Comparison of ENCODE assay signal across 10 mouse cellular contexts in genomic region chr11:79238398-79238752, GRCm38 (mm10). TPM values are rescaled to one million over a fixed set of nuclear protein-coding genes. Genes with fewer than 3 reads are reported as not detected.
DNase-seq lines count a peak whose midpoint lies in the region; ATAC-seq lines count a peak whose summit lies in the region.
"Had no signal": no experiment of that assay in that cellular context is flagged by ENCODE, and none has a peak within 500 bp of the region (broad histone marks: within the 10 kb centered on the region; RNA-seq: fewer than 3 reads in every experiment).

No protein-coding gene starts in this region.

- H3K9me3 ChIP-seq in hindbrain, embryonic 10.5 days: peaks cover 13% of the 10 kb centered on the region
- H3K9me3 ChIP-seq in hindbrain, embryonic 12.5 days (replicated peaks): peaks cover 4% of the 10 kb centered on the region; the same call in 1 of the 2 replicates
- peaks cover 11% of the 10 kb centered on the region; the same call in 1 of the 2 replicates for H3K9me3 ChIP-seq in embryonic facial prominence, embryonic 13.5 days
- no peaks in the 10 kb centered on the region for H3K9me3 ChIP-seq in hindbrain, embryonic 13.5 days
- H3K9me3 ChIP-seq: midbrain, embryonic 12.5 days had no signal

- H3K27me3 ChIP-seq in hindbrain, embryonic 10.5 days (ENCODE audit: insufficient read depth, poor library complexity, severe bottlenecking): no peaks in the 10 kb centered on the region
- no peaks in the 10 kb centered on the region for H3K27me3 ChIP-seq in hindbrain, embryonic 12.5 days
- H3K27me3 ChIP-seq in embryonic facial prominence, embryonic 13.5 days: no peaks in the 10 kb centered on the region
- H3K27me3 ChIP-seq in hindbrain, embryonic 13.5 days: no peaks in the 10 kb centered on the region
- H3K27me3 ChIP-seq: midbrain, embryonic 12.5 days had no signal

- no peak overlapping the region for H3K4me2 ChIP-seq in hindbrain, embryonic 12.5 days (replicated peaks)
- no peak overlapping the region for H3K4me2 ChIP-seq in embryonic facial prominence, embryonic 13.5 days
- no peak overlapping the region for H3K4me2 ChIP-seq in hindbrain, embryonic 13.5 days
- H3K4me2 ChIP-seq: midbrain, embryonic 12.5 days had no signal

- DNase-seq in hindbrain, embryonic 10.5 days (ENCODE audit: low spot score): peak; percentile 12
- peak; percentile 37 to 53 for DNase-seq in lung, postnatal 4 days
- no peak for DNase-seq in right cerebral cortex, postnatal 36 days (ENCODE audit: low spot score in 2 of 2)
- no peak for DNase-seq in frontal cortex, postnatal 10 days (ENCODE audit: low spot score in 2 of 2)
- no peak for DNase-seq in ovary, postnatal 14 days (ENCODE audit: low spot score)

- no peak overlapping the region for H3K9ac ChIP-seq in hindbrain, embryonic 12.5 days
- H3K9ac ChIP-seq in embryonic facial prominence, embryonic 13.5 days: no peak overlapping the region
- H3K9ac ChIP-seq in hindbrain, embryonic 13.5 days: no peak overlapping the region
- H3K9ac ChIP-seq: midbrain, embryonic 12.5 days had no signal

- H3K36me3 ChIP-seq in hindbrain, embryonic 10.5 days: peaks cover 66% of the 10 kb centered on the region
- peaks cover 49% of the 10 kb centered on the region for H3K36me3 ChIP-seq in hindbrain, embryonic 12.5 days
- peaks cover 46% of the 10 kb centered on the region for H3K36me3 ChIP-seq in embryonic facial prominence, embryonic 13.5 days
- H3K36me3 ChIP-seq in hindbrain, embryonic 13.5 days: peaks cover 53% of the 10 kb centered on the region

- WGBS in hindbrain, embryonic 10.5 days: 58% methylated on average over 1 of the region's 1 CpGs
- WGBS in hindbrain, embryonic 12.5 days: 37% methylated on average over 1 of the region's 1 CpGs
- 17% methylated on average over 1 of the region's 1 CpGs for WGBS in embryonic facial prominence, embryonic 13.5 days
- WGBS in hindbrain, embryonic 13.5 days: 29% methylated on average over 1 of the region's 1 CpGs

- no peak overlapping the region for H3K4me3 ChIP-seq in hindbrain, embryonic 10.5 days
- no peak overlapping the region for H3K4me3 ChIP-seq in hindbrain, embryonic 12.5 days
- no peak overlapping the region for H3K4me3 ChIP-seq in embryonic facial prominence, embryonic 13.5 days
- no peak overlapping the region for H3K4me3 ChIP-seq in hindbrain, embryonic 13.5 days
- H3K4me3 ChIP-seq: erythroblast, embryonic 14.5 days; midbrain, embryonic 12.5 days had no signal

- ATAC-seq in hindbrain, embryonic 12.5 days (ENCODE audit: low FRiP score): no peak
- 0 out of 2 replicates have a peak, but pooled peaks have one; percentile 48 for ATAC-seq in embryonic facial prominence, embryonic 13.5 days (ENCODE audit: insufficient number of reproducible peaks, insufficient read depth, low FRiP score, low TSS enrichment, low read depth)
- ATAC-seq in hindbrain, embryonic 13.5 days (ENCODE audit: low FRiP score): no peak

- no peak overlapping the region for H3K27ac ChIP-seq in hindbrain, embryonic 10.5 days
- H3K27ac ChIP-seq in hindbrain, embryonic 12.5 days: no peak overlapping the region
- H3K27ac ChIP-seq in embryonic facial prominence, embryonic 13.5 days: peak overlapping the region; percentile 83
- H3K27ac ChIP-seq in hindbrain, embryonic 13.5 days: peak overlapping the region; percentile 48; the same call in 1 of the 2 replicates
- H3K27ac ChIP-seq: midbrain, embryonic 12.5 days had no signal

- 0 out of 2 replicates have a peak, but pooled peaks cover 4% of the 10 kb centered on the region for H3K4me1 ChIP-seq in hindbrain, embryonic 10.5 days (replicated peaks)
- no peaks in the 10 kb centered on the region for H3K4me1 ChIP-seq in hindbrain, embryonic 12.5 days
- H3K4me1 ChIP-seq in embryonic facial prominence, embryonic 13.5 days: peaks cover 11% of the 10 kb centered on the region
- H3K4me1 ChIP-seq in hindbrain, embryonic 13.5 days (replicated peaks): no peaks in the 10 kb centered on the region
- H3K4me1 ChIP-seq: midbrain, embryonic 12.5 days had no signal

RNA-seq across cellular contexts. Expression of gene Wsb1, which starts 16.1 kb away (rescaled TPM):
- polyA plus RNA-seq in hindbrain, embryonic 10.5 days (2016; fragmentation: Nextera tagmentation; extraction: Ambion mirVana): 262 and 276 TPM in 2 replicates
- polyA plus RNA-seq in hindbrain, embryonic 12.5 days (2016; fragmentation: Nextera tagmentation; extraction: Ambion mirVana): 552 and 643 TPM in 2 replicates
- 339 and 403 TPM in 2 replicates for polyA plus RNA-seq in embryonic facial prominence, embryonic 13.5 days (2015; fragmentation: Nextera tagmentation; extraction: Ambion mirVana)
- 571 and 597 TPM in 2 replicates for polyA plus RNA-seq in hindbrain, embryonic 13.5 days (2015; fragmentation: Nextera tagmentation; extraction: Ambion mirVana)

RNA-seq across cellular contexts. Expression of gene Gm9964, which starts 58.3 kb away (rescaled TPM):
- polyA plus RNA-seq in hindbrain, embryonic 10.5 days (2016; fragmentation: Nextera tagmentation; extraction: Ambion mirVana): not detected in 2 replicates
- not detected in 2 replicates for polyA plus RNA-seq in hindbrain, embryonic 12.5 days (2016; fragmentation: Nextera tagmentation; extraction: Ambion mirVana)
- polyA plus RNA-seq in embryonic facial prominence, embryonic 13.5 days (2015; fragmentation: Nextera tagmentation; extraction: Ambion mirVana): not detected in 2 replicates
- 0.32 TPM in 1 of 2 replicates, not detected in the other for polyA plus RNA-seq in hindbrain, embryonic 13.5 days (2015; fragmentation: Nextera tagmentation; extraction: Ambion mirVana)
- polyA plus RNA-seq: erythroblast, embryonic 14.5 days; midbrain, embryonic 12.5 days had no signal

Comparison
In these comparisons a context has a peak if more than half of its experiments do, and no peak if none do; other contexts are left out.
1. H3K27ac ChIP-seq: peak in embryonic facial prominence, embryonic 13.5 days (single experiment) and hindbrain, embryonic 13.5 days (single experiment); none in hindbrain, embryonic 10.5 days (single experiment) and hindbrain, embryonic 12.5 days (single experiment).
2. DNase-seq: peak in hindbrain, embryonic 10.5 days (single experiment) and lung, postnatal 4 days (2 of 2); none in right cerebral cortex, postnatal 36 days (0 of 2), frontal cortex, postnatal 10 days (0 of 2) and ovary, postnatal 14 days (single experiment).